Mouse (Mus musculus): ENCODE measurements around the gene Atxn1. TPM values are rescaled to one million over a fixed set of nuclear protein-coding genes. Genes with fewer than 3 reads are reported as not detected.

The Atxn1 gene
- total RNA-seq, 2 experiments from 2014 or later, result 47.6 to 49.1 TPM

DNA sequence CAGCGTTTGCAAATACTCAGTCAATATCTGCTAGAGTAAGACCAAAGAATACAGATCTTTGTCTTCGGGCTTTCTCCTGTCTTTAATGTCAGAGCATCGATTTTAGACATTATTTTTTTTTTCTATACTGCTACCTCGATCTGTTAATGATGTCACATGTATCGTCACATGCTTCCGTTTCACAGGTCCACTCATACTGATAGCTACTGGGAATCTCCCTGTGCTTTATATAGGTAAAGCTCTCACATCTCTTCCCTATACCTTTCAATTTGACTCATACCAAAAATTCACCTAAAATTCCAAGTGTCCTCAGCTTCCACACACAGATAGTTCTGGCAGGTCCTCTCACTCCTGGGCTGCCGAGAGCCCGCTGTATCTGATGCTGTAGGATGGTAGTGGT is 277.2 kb downstream of the Atxn1 start:
- DNase-seq (ENCODE audit: low spot score in 2 of 2), result no peak

DNA sequence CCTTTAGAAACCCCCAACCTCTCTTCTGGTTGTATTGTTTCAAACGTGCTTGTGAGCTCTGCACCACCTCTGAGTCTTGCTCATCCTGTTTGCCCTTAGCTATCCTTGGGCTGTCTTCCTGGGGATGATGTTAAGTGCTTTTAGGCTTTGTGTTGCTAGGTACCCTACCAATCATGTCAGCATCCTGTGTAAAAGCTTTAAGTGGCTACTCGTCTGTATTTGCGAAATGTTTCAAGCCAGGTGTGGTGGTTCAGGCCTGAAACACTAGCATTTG is 278.6 kb downstream of the Atxn1 start:
- no peak for DNase-seq (ENCODE audit: low spot score in 2 of 2)

DNA sequence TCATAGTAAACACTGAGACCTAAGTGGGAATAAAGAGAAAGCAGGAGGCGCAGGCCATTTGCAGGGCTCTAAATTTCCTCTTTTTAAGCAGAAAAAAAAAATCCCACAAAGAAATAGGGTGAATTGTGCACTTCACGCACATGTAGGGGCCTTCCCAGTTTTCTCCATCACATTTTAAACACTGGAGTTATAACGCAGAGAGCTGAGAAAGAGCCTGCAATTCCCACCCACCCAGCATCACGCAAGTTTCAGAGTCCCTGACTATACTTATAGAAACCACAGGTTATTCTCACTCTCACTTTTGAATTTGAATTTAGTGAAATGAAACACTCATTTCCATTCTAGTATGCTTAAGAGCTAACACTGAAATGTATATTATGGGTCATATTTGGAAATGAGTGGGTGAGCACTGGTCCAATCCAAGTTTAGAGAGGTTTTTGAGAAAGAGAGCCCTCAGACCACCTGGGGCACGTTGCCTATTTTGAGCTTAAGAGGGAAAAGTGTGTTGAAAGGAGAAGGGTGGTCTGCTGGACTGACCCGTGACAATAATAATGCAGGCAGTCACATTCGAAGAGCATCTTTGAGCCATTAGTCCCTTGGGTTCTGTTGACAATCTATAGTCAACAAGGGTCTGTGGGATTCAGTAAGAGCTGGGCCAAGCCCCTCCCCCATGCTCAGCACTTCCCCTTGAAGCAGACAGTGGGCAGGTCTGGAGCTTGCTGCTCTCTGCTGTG is 279.1 kb downstream of the Atxn1 start:
- DNase-seq (ENCODE audit: low spot score in 2 of 2), result no peak

DNA sequence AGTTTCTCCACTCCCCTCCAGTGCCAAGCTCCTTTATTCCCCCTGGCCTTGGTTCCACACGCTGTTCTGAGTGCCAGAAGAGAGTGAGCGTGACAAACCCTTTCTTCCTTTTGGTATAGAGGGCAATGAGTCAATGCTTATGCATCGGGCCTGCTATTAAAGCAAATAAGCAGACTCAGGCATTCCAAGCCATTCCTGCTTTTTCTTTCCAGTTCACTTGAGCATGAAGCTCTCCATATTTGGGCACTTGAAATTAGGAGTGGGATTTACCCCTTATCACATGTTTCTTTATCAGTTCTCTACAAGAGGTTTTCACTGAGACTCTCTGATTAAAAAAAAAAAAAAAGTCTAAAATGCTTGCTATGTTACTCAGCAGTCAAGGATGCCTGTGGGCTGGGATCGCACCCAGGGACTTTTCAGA is 279.9 kb downstream of the Atxn1 start:
- no peak for DNase-seq (ENCODE audit: low spot score in 2 of 2)

DNA sequence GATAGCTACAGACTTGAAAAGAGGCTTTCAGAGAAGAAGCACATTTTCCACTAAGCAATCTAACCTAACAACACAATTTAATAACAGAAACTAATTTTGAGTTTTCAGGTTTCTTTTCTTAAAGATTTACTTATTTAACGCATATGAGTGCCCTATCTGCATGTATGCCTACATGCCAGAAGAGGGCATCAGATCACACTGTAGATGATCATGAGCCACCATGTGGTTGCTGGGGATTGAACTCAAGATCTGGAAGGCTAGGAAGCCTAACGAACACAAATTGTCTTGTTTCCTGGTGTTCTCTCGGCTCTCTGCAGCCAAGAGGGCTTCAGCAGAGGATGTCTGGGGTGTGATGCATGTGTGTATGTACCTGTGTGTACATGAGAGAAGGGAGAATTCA is 280.8 kb downstream of the Atxn1 start:
- no peak for DNase-seq (ENCODE audit: low spot score in 2 of 2)

DNA sequence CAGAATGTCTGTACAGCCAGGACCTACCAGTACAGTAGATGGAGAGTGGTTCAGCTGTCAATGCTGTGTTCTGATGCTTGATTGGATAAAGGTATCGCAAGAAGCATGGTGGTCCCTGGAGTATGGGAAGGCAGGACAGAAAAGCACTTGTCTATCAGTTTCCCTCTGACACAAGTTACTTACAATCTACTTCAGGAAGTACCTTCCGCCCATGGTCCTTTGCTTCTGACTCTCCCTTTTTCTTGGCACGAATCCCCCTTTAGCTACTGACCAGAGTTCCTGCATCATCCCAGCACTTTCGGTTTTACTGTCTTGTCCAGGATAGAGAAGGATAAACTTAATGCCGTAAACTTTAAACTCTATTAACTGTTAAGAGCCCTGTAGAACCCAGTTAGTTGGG is 283.6 kb downstream of the Atxn1 start:
- DNase-seq (ENCODE audit: low spot score in 2 of 2), result no peak

DNA sequence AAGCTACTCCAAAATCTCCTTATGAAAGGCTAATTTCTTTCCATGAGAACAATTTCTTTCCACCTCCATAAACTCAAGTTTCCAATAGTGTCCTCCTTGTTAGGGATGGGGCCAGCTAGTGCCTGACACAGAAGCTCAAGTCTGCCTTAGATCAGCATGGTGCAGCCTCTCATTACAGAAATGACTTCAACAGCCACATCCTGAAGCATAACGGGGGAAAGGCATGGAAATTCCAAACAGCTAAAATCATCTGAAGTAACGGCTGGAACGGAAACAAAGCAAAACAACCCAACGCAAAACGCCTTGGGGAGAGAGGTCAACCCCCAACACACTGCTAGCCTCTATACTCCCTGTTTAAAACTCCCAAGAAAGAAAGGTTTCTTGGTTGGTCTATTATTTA is 284.2 kb downstream of the Atxn1 start:
- no peak for DNase-seq (ENCODE audit: low spot score in 2 of 2)

DNA sequence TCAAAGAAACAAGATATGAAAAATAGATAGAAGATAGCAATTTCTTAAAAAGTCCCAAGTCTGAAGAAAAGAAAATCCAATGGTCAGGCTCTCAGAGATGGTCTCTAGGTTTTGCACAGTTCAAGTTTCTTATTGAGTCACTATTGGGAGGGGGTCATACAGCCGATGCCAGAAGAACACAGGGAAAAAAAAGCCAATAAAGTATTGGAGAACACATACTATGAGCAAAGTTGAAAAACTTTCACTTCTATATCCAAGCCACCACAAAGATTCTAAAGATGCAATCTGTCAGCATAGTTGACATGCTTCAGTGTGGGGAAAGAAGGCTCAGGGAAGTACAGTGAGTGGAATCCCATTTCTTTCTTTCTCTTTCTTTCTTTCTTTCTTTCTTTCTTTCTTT is 285.7 kb downstream of the Atxn1 start:
- DNase-seq (ENCODE audit: low spot score in 2 of 2), result no peak

DNA sequence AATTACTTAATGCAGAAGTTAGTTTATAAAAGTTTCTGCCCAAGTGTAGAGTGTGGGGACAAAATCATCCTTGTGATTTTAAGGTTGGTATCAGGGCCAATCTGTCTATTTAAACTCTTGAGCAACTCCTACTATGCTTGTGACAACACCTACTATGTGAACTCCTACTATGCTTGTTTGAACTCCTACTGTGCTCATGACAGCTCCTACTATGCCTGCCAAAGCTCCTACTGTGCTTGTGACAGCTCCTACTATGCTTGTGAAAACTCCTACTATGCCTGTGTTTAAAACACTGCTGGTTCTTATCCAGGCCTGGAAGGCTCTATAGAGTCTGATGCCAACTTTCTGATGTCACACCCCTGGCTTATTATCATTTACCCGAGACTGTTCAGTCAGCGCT is 292.2 kb downstream of the Atxn1 start:
- DNase-seq (ENCODE audit: low spot score in 2 of 2), result no peak

DNA sequence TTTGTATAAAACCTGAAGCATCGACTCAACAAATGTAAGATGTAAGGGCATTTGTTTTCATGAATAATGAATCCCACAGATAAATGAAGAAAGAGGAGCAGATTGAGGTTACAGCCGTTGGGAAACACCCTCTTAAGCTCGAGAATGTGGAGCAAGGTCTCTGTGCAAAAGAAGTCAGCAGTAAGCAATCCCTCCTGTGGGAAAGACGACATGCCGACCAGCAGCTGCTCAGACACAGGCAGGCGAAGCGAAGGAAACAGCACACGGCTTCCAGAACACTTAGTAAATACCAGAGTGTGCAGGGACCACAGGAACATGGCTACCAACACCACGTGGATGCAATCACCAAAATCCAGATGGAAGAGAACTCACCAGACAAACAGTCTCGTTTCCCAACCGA is 294.8 kb downstream of the Atxn1 start:
- no peak for DNase-seq (ENCODE audit: low spot score in 2 of 2)

DNA sequence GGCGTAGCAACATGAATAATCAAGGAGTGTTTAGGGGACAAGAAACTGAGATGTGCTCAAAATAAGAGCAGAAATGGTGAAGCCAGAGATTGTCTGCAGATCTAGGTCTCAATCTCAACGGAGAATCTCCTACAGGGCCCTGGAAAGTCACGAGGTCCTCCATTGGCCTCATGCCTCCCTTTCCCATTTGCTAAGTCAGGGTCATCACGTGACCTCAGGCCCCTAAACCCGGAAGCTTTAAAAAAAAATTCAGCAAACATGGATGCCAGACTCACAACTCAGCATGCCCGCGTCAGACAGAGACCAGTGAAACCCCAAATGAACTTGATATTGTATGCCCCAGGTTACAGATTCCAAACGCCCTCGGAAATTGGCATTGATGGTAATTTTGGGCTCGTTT is 302.0 kb downstream of the Atxn1 start:
- DNase-seq (ENCODE audit: low spot score in 2 of 2), result no peak

DNA sequence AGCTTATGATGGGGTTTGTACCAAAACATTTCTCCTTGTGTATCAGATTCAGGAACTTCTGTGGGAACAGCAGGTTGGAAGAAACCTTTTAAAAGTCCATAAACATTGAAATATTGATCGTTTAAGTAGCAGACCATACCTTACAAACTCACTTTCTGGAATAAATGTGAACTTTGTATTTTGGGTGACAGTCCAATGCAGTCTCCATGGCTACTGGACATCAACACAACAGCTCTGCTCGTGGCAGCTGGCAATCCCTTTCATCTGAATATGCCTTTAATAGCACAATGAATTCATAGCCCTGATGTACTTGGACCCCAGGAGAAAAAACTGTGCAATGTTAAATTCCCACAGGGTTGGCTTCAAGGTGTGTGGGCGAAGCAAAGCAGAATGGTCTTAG is 302.6 kb downstream of the Atxn1 start:
- DNase-seq (ENCODE audit: low spot score in 2 of 2), result no peak

DNA sequence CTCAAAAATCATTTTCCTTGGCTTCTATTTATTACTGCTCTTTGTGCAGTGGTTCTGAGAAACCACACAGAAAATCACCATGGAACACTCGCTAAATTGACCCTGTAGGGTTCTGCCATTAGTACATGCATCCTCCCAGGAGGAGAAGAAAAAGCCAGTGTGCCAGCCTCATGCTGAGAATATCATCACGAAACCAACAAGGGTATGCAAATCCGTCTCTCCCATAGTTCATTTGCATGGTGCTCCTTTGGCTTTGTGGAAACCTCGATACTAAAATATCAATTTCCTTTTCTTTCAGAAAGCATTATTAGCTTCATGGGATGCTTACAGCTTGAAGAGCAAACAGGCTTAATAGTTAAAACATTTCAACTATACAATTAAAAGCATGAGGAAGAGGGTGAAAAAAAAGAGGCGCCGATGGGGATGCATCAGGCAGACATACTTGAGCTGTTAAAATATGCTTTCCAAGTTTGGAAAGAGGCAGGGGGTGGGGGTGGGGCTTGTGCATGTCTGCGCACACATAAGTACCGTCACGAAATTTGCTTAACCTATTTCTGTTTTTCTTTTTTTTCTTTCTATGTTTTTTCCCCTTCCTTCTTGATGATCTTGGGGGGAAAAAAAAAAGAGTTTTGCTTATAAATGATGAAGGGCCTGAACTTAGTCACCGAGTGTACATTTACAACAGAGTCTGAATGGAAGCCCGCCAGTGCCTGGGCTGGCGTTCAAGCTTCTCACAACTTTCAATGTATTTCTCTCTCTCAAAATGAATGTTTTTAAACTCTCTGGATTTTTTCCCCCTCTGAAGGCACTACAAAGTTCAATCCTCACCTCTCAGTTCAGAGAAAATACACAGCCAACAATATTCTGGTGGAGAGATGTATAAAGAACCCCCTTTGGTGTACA is 303.3 kb downstream of the Atxn1 start:
- no peak for DNase-seq (ENCODE audit: low spot score in 2 of 2)

DNA sequence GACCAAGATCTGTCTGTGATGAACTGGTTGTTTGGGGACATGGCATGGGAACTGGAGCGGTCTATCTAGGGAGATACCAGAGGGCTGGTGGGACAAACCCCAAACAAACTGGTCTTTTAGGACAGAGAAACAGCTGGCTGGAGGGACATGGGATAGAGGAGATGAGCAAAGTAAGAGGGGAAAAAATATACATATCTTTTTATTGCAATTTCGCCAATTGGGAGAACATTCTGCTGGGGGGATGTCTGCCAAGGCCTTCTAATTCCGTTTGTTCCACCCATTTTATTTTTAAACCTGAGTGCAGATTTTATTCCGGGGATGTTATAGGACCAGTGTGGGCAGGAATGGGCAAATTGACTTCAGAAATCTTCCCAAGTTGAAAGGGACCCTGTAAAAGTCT is 305.0 kb downstream of the Atxn1 start:
- DNase-seq (ENCODE audit: low spot score in 2 of 2), result no peak

DNA sequence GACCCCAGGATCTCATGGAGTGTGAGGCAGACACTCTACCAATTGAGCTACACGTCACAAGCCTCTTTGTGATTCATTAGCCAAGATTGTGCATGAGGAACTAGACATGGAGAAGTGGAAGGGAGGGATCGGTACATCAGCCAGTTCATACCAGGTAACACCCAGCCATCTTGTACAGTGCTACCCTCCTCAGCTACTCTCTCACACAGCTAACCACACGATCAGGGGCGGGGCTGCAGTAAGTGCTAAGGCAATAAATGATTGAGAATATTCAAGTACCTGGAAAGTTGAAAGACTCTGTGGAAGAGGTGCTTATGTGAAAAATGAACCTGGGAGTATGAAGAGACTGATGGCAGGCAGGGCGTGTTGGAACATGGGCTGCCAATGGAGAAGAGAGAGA is 306.5 kb downstream of the Atxn1 start:
- no peak for DNase-seq (ENCODE audit: low spot score in 2 of 2)

DNA sequence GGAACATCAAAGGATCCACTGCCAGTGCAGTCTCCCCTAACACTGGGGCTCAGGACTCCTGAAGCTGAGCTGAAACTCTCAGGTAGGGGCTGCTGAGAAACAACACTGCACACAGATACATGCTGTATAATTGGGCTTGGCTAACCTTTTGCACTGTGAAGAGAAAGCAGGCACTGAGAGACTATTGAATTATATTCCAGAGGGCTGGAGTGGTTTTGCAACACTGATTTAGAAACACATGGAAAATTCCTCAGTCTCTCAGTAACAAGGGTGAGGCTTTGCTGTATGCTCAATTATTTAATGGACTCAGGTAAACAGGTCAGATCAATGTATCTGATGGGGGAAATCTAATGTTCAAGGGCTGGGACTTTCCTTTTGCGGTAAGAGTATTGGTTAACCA is 307.6 kb downstream of the Atxn1 start:
- no peak for DNase-seq (ENCODE audit: low spot score in 2 of 2)

DNA sequence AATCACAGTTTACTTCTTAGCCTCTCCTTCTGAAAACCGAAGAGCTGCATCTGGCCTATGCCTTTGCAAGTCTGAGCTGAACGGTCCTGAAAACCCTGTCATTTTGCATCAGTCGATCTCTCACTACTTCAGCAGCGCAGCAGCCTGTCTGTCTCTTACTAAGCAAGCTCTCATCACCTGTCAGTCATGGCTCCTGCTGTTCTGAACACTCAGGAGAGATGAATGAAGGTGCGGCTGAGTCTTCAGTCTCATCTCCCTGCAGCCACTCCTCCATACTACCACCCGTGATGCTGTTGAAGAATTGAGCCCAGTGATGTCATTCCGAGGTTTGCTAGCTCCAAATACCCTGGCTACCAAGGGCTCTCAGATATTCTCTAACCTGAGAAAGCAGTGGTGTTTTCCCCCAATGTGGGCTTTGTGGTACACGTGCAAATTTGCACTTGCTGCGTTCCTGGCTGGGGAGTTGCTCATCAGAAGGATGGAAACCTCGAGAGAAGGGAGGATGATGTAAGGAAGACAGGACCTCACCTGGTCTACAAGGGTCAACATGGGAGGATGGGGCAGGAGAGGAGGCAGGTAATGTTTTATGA is 313.1 kb downstream of the Atxn1 start:
- DNase-seq (ENCODE audit: low spot score in 2 of 2), result no peak

DNA sequence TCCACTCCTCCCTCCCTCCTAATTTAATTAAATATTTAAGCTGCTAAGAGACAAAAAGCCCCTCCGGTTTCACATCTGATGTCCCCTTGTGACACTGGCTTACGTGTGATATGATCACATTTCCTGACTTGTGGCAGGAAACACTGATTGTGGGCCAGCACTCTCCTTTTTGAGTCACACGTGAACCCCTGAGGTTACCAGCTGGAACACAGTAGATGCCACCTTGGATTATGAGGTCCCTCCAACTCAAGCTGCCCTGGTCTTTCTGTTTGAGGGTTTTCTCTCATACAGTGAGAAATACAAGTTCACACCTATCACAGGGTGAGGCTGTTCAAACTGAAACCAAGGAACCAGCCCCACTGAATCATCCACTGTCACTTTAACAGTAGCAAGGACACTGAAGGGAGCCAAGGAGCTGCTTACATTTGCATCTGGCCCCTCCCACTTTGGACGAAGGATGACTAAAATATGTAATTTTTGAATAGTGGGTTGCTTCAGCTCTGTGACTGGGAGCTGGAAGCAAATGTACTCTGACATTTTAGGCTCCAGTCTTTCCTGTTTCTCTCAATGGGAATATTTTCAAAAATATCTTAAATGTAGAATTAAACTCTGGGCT is 315.5 kb downstream of the Atxn1 start:
- no peak for DNase-seq (ENCODE audit: low spot score in 2 of 2)

DNA sequence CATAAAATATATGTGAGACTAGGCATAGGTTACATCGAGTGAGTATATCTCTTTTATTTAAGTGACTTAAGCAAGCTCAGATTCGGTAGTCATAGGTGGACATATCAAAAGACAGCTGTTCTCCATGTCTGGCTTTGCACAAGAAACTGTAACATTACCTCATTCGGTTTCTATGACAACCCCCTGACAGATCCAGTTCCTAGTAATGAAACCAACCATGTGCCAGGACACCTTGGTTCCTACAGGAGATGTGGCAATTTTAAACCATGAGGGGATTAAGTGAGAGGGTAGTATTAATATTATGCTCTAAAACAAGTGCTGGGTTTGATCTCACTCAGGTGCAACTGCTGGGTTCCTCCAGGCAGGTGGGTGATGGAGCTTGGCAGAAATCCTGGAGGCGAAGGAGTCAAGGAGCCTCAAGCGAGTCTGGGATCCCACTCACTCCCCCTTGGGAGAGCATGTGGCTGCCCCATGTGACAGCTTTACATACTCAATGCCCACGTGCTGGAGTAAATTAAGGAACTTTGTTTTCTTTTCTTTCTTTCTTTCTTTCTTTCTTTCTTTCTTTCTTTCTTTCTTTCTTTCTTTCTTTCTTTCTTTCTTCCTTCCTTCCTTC is 320.9 kb downstream of the Atxn1 start:
- DNase-seq (ENCODE audit: low spot score in 2 of 2), result no peak

DNA sequence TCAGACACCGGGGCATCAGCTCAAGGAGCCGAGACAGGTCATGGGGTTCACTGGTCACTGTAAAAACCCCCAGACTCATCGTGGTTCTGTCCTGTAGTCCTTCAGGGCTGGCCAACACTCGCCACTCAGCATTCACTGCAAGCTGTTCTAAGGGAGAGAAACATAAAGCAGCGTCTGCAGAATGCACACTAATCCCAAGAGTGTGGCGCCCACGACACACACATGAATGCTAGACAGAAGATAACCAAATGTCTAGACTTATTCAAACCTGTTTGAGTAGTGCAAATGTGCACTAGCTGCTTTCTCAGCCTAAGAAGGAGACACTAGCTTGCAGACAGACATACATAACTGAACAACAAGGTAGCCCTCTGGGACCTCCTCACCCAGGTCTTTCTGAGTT is 321.9 kb downstream of the Atxn1 start:
- no peak for DNase-seq (ENCODE audit: low spot score in 2 of 2)

DNA sequence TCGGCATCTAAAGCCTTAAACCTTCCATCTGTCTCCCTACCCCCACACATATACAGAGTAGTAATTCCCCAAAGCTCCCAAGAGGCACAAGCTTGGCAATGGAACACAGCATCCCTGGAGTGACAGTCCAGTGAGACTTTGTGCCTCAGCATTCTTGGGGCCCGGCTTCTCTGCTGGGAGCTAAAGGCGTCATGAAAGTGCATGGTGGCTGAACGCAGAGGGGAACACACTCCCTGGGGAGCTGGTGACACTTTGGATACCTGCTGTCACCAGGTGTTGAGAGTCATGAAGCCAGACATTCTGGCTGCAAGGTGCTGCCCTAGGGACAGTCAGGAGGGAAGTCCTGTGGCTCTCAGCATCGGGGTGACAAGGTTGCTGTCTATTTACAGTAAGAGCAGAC is 324.4 kb downstream of the Atxn1 start:
- no peak for DNase-seq (ENCODE audit: low spot score in 2 of 2)

DNA sequence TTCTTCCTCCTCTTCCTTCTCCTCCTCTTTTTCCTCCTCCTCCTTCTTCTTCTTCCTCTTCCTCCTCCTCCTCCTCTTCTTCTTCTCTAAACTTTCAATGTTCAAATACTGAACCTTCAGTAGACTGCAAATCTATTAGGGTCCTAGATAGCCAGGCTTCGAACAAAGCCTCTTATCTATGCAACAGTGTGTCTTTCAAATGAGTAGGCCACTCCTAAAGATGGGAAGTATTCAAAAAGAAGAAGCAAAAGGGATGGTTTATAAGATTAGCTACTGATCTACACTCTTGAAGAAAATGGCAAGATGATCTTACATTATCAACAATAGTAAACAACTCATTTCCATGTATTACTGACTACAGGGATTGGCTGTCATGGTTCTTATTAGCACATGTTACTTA is 326.5 kb downstream of the Atxn1 start:
- DNase-seq (ENCODE audit: low spot score in 2 of 2), result no peak

Measured in adrenal gland, postnatal 4 days (tissue).